ENCODE assay signal across 21 mouse cellular contexts in the genomic region with DNA sequence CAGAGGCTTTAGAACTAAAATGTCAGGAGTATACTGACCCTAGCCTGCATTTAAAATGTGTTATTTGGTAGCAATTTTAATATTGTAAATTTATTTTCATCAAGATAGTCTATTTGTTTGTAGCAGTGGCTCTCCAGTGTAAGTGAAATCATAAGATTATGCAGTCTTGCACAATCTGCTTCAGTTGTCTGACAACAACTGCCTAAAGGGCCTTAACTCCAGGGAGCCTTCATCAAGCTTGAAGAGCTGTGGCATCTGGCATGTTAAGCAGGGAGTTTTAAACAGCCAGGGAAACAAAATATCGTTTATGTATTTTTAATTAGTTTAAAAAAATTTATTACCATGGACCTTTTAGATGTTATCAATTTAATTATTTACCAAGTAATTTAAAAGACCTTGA.
"Had no signal": no experiment of that assay in that cellular context is flagged by ENCODE, and none has a peak within 500 bp of the region (broad histone marks: within the 10 kb centered on the region; RNA-seq: fewer than 3 reads in every experiment).

No protein-coding gene starts in this region.

- H3K4me3 ChIP-seq: kidney, embryonic 15.5 days; layer of hippocampus, adult 2 months; limb, embryonic 10.5 days; limb, embryonic 13.5 days; liver, embryonic 13.5 days; neural tube, embryonic 12.5 days; neural tube, embryonic 15.5 days had no signal

- H3K9me3 ChIP-seq: kidney, embryonic 15.5 days; limb, embryonic 10.5 days; limb, embryonic 13.5 days; liver, embryonic 13.5 days; neural tube, embryonic 12.5 days; neural tube, embryonic 15.5 days had no signal

- H3K9ac ChIP-seq: kidney, embryonic 15.5 days; limb, embryonic 13.5 days; liver, embryonic 13.5 days; neural tube, embryonic 12.5 days; neural tube, embryonic 15.5 days had no signal

- H3K36me3 ChIP-seq: kidney, embryonic 15.5 days; limb, embryonic 10.5 days; limb, embryonic 13.5 days; liver, embryonic 13.5 days; neural tube, embryonic 12.5 days; neural tube, embryonic 15.5 days had no signal

- DNase-seq: kidney, adult 11 months; kidney, adult 8-10 months; kidney, postnatal 14 days; layer of hippocampus, adult 9-11 months; liver; liver, embryonic 13.5 days; lung, adult 2 months; lung, postnatal 14 days; lung, postnatal 4 days; right cerebral cortex, postnatal 4 days; thymus, adult 2 months; thymus, postnatal 14 days; thymus, postnatal 4 days had no signal

- H3K27ac ChIP-seq: kidney, embryonic 15.5 days; layer of hippocampus, adult 2 months; limb, embryonic 10.5 days; limb, embryonic 13.5 days; liver, embryonic 13.5 days; neural tube, embryonic 12.5 days; neural tube, embryonic 15.5 days; stomach, postnatal 0 days had no signal

- H3K27me3 ChIP-seq: kidney, embryonic 15.5 days; limb, embryonic 13.5 days; liver, embryonic 13.5 days; neural tube, embryonic 12.5 days; neural tube, embryonic 15.5 days had no signal

- H3K4me2 ChIP-seq: kidney, embryonic 15.5 days; limb, embryonic 13.5 days; liver, embryonic 13.5 days; midbrain, embryonic 11.5 days; neural tube, embryonic 12.5 days; neural tube, embryonic 15.5 days had no signal

- H3K4me1 ChIP-seq: kidney, embryonic 15.5 days; limb, embryonic 10.5 days; liver, embryonic 13.5 days; neural tube, embryonic 12.5 days; neural tube, embryonic 15.5 days had no signal
